Mouse (Mus musculus) limb, embryonic 11.5 days (tissue): ENCODE measurements around the gene Lyg2. TPM values are rescaled to one million over a fixed set of nuclear protein-coding genes. Genes with fewer than 3 reads are reported as not detected.

Experiments
- ATAC-seq: fragments of 200-750 bp; cut with Nextera tagmentation; 2 replicates; pipeline ENCODE4 v1.8.0; 2017; ENCODE audit warnings: low read depth; ENCODE audit not compliant: insufficient number of reproducible peaks, low FRiP score, low TSS enrichment
- DNase-seq: peaks from one replicate; pipeline ENCODE4 v3.0.0-alpha.2; 2015; ENCODE audit warnings: low spot score
- H3K27ac ChIP-seq: fragments of 300-500 bp; sonication (generic); replicated peaks from 2 replicates; pipeline ENCODE4 v1.5.1; 2014; ENCODE audit warnings: low read depth, mild to moderate bottlenecking, low read length
- H3K27me3 ChIP-seq: fragments of 300-500 bp; sonication (generic); 2 replicates; pipeline ENCODE4 v1.6.1; 2014; ENCODE audit warnings: mild to moderate bottlenecking, low read length, mixed read lengths; ENCODE audit not compliant: control insufficient read depth, insufficient read depth
- H3K36me3 ChIP-seq: fragments of 300-500 bp; sonication (generic); 2 replicates; pipeline ENCODE4 v1.6.1; 2014; ENCODE audit warnings: mild to moderate bottlenecking, low read length, moderate library complexity, mixed read lengths; ENCODE audit not compliant: control insufficient read depth, insufficient read depth
- H3K4me1 ChIP-seq: fragments of 300-500 bp; sonication (generic); 2 replicates; pipeline ENCODE4 v1.6.1; 2014; ENCODE audit warnings: low read length, mixed read lengths; ENCODE audit not compliant: control insufficient read depth, insufficient read depth
- H3K4me2 ChIP-seq: fragments of 300-500 bp; sonication (generic); 2 replicates; pipeline ENCODE4 v1.6.1; 2014; ENCODE audit warnings: low read depth, mild to moderate bottlenecking, moderate library complexity; ENCODE audit not compliant: severe bottlenecking
- H3K4me3 ChIP-seq: fragments of 300-500 bp; sonication (generic); 2 replicates; pipeline ENCODE4 v1.5.1; 2014; ENCODE audit warnings: low read depth, low read length
- H3K9ac ChIP-seq: fragments of 300-500 bp; sonication (generic); 2 replicates; pipeline ENCODE4 v1.6.1; 2014; ENCODE audit warnings: mild to moderate bottlenecking, low read length
- H3K9me3 ChIP-seq: fragments of 300-500 bp; sonication (generic); 2 replicates; pipeline ENCODE4 v1.6.1; 2016; ENCODE audit warnings: low read length; ENCODE audit not compliant: control insufficient read depth
- WGBS: fragments of 180-500 bp; shearing (Covaris S2); extraction: QIAGEN DNeasy Blood & Tissue Kit; methylation state at CpG from one replicate; pipeline ENCODE4 v1.1.7; 2014; 5-methylcytosine and 5-hydroxymethylcytosine counted together
- polyA plus RNA-seq: library from polyadenylated mRNA; unstranded; fragments of >200 nt; fragmentation: Nextera tagmentation; extraction: Ambion mirVana; gene quantifications from 2 replicates; pipeline ENCODE4 v1.2.1, GENCODE M21; 2014

Lyg2 gene
- polyA plus RNA-seq, 1 experiment from 2014 or later: not detected

GRCm38 (mm10) chr1:37865401-37866215 is 50.7 kb downstream of the Lyg2 start:
- peak overlapping the region; percentile 59 for H3K4me3 ChIP-seq
- DNase-seq (no peak), ATAC-seq (no peak)
- H3K9me3 ChIP-seq: no peaks in the 10 kb centered on the region
- no peaks in the 10 kb centered on the region for H3K36me3 ChIP-seq
- H3K9ac ChIP-seq: peak overlapping the region; percentile 56; the same call in 1 of the 2 replicates
- H3K27me3 ChIP-seq: no peaks in the 10 kb centered on the region
- H3K27ac ChIP-seq: no peak overlapping the region
- no peaks in the 10 kb centered on the region for H3K4me1 ChIP-seq
- WGBS: 11% methylated on average over 23 of the region's 23 CpGs
- H3K4me2 ChIP-seq: peak overlapping the region; percentile 65

- ATAC-seq (peak; percentile 99), DNase-seq (peak; percentile 99)
- Histone ChIP-seq H3K9ac (peak overlapping the region; percentile 68), H3K27ac (peak overlapping the region; percentile 75; the same call in 1 of the 2 replicates), H3K36me3 (no peaks in the 10 kb centered on the region), H3K27me3 (no peaks in the 10 kb centered on the region), H3K4me3 (peak overlapping the region; percentile 59), H3K4me1 (no peaks in the 10 kb centered on the region), H3K4me2 (peak overlapping the region; percentile 69), H3K9me3 (no peaks in the 10 kb centered on the region)
- under 1% methylated on average over 89 of the region's 90 CpGs for WGBS
Measured at GRCm38 (mm10) chr1:37864511-37865400, 51.5 kb downstream of the Lyg2 start.

Other genes with a start within 250 kb of the Lyg2 start
- gene 2010300C02Rik, start 196.4 kb downstream of the Lyg2 start, polyA plus RNA-seq: 0.87 and 0.89 TPM in 2 replicates
- gene Tsga10, start 50.1 kb downstream of the Lyg2 start, polyA plus RNA-seq: 7.2 and 8.4 TPM in 2 replicates
- gene Lipt1, start 44.8 kb downstream of the Lyg2 start, polyA plus RNA-seq: 6.4 and 8.7 TPM in 2 replicates
- gene Mitd1, start 26.1 kb downstream of the Lyg2 start, polyA plus RNA-seq: 30.7 and 34.3 TPM in 2 replicates
- gene Mrpl30, start 26.0 kb downstream of the Lyg2 start, polyA plus RNA-seq: 240 and 248 TPM in 2 replicates
- gene Lyg1, start 41.3 kb upstream of the Lyg2 start, polyA plus RNA-seq: not detected in 2 replicates
- 136 and 146 TPM in 2 replicates for gene Txndc9, start 81.4 kb upstream of the Lyg2 start, polyA plus RNA-seq
- 32.1 and 33.8 TPM in 2 replicates for gene Eif5b, start 81.5 kb upstream of the Lyg2 start, polyA plus RNA-seq
- 31.7 and 36.1 TPM in 2 replicates for gene Rev1, start 213.3 kb upstream of the Lyg2 start, polyA plus RNA-seq